Mouse (Mus musculus) heart, adult 2 months (tissue): ENCODE measurements around the gene Lrrd1. TPM values are rescaled to one million over a fixed set of nuclear protein-coding genes. Genes with fewer than 3 reads are reported as not detected.
"Not testable (repeated sequence)": the region's sequence is repeated elsewhere in the genome, so short reads cannot be mapped to it uniquely, and the experiment has no call there.

Experiments used
- DNase-seq, 2 experiments: peaks; one replicate each; pipeline ENCODE4 v3.0.0; 2021
- H3K27ac ChIP-seq: fragments of 200-600 bp; 2 replicates; pipeline ENCODE4 v1.8.1; 2022
- H3K27me3 ChIP-seq: fragments of 200-500 bp; 2 replicates; pipeline ENCODE4 v1.6.1; 2012; ENCODE audit warnings: mild to moderate bottlenecking, low read length, inconsistent platforms, mixed read lengths; ENCODE audit not compliant: control insufficient read depth, insufficient read depth
- H3K36me3 ChIP-seq: fragments of 200-500 bp; 2 replicates; pipeline ENCODE4 v1.6.1; 2012; ENCODE audit warnings: low read length, inconsistent platforms; ENCODE audit not compliant: control insufficient read depth, insufficient read depth
- H3K4me1 ChIP-seq: fragments of 200-500 bp; 2 replicates; pipeline ENCODE4 v1.6.1; 2011; ENCODE audit warnings: low read length; ENCODE audit not compliant: control insufficient read depth, insufficient read depth
- H3K4me3 ChIP-seq: fragments of 200-600 bp; 2 replicates; pipeline ENCODE4 v1.8.1; 2022
- H3K79me2 ChIP-seq: fragments of 200-500 bp; replicated peaks from 2 replicates; pipeline ENCODE4 v1.6.1; 2012; ENCODE audit warnings: mild to moderate bottlenecking, inconsistent platforms, low read length, moderate library complexity, mixed read lengths; ENCODE audit not compliant: control insufficient read depth, insufficient read depth
- H3K9ac ChIP-seq: fragments of 200-500 bp; 2 replicates; pipeline ENCODE4 v1.6.1; 2012; ENCODE audit warnings: low read depth, mild to moderate bottlenecking, control low read depth, inconsistent platforms, low read length, mixed read lengths
- CTCF ChIP-seq: fragments of 200-600 bp; IDR thresholded peaks from 2 replicates; pipeline ENCODE4 v1.8.1; 2022; ENCODE audit warnings: antibody characterized with exemption, mild to moderate bottlenecking, moderate library complexity
- EP300 ChIP-seq: fragments of 200-500 bp; IDR thresholded peaks from 2 replicates; pipeline ENCODE4 v1.6.1; 2011; ENCODE audit warnings: low read depth, low read length, control low read depth; ENCODE audit not compliant: insufficient read depth
- POLR2A ChIP-seq: fragments of 200-500 bp; IDR thresholded peaks from 2 replicates; pipeline ENCODE4 v1.6.1; 2011; ENCODE audit warnings: mild to moderate bottlenecking, low read depth, low read length, control low read depth; ENCODE audit not compliant: insufficient read depth
- WGBS: fragments of 180-500 bp; shearing (Covaris S2); methylation state at CpG from one replicate; pipeline ENCODE4 v1.1.7; 2018; 5-methylcytosine and 5-hydroxymethylcytosine counted together
- intact Hi-C: fragments of 180-260 bp; cut with DNase I; formaldehyde crosslinking; loops from one replicate; pipeline ENCODE4 v1.15.1; 2025
- long read RNA-seq: library from polyadenylated mRNA; stranded (forward); transcript quantifications from one replicate; pipeline ENCODE4 v2.0.0, GENCODE M21; 2021
- polyA plus RNA-seq: library from polyadenylated mRNA; depleted of rRNA; stranded (reverse); fragments of >200 nt; gene quantifications from 2 replicates; pipeline ENCODE4 v1.2.3, GENCODE M21; 2012; rRNA removed
- total RNA-seq, 2 experiments: library from RNA; stranded (reverse); gene quantifications; 2 replicates each; pipeline ENCODE4 v1.2.3; 2021

The Lrrd1 gene
- total RNA-seq (under 1 TPM in 1 of 2 experiments, not detected in 1; 0.07 TPM), polyA plus RNA-seq (0.06 and 0.09 TPM in 2 replicates)
- long read RNA-seq = 0 reads

DNA sequence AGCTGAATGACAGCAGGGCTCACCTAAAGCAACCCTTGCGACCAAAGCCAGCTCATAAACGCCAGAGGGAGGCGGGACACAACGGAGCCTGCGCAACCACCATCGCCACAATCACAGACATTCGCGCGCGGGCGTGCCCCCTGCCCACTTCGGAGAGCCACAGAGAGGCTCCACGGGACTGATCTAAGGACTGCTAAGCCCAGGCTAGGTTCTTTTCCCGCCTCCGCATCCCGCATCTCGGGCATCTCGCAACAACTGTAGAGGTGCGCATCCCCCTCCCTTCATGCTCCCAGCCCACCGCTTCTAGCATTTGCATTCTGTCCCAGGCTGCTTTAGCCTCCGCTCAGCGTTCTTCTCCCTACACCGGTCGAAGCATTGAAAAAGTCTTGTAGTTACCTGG lies at the start of gene Lrrd1:
Gene Lrrd1, plus strand, starts transcription at position 148 of the 400 bp plus-strand sequence.
- Histone ChIP-seq H3K79me2 (no peaks in the 10 kb centered on the region), H3K36me3 (no peaks in the 10 kb centered on the region; the same call in 1 of the 2 replicates), H3K27ac (no peak within 1 kb of the TSS), H3K4me3 (no peak within 1 kb of the TSS), H3K27me3 (no peaks in the 10 kb centered on the region), H3K4me1 (no peaks in the 10 kb centered on the region), H3K9ac (no peak within 1 kb of the TSS)
- WGBS = 15% methylated on average over 24 of the region's 24 CpGs
- TF ChIP-seq CTCF (no peak), EP300 (no peak), POLR2A (no peak)
- peak in 1 of 2 experiments; percentile 4 for DNase-seq
- intact Hi-C loops = no loop called here

DNA sequence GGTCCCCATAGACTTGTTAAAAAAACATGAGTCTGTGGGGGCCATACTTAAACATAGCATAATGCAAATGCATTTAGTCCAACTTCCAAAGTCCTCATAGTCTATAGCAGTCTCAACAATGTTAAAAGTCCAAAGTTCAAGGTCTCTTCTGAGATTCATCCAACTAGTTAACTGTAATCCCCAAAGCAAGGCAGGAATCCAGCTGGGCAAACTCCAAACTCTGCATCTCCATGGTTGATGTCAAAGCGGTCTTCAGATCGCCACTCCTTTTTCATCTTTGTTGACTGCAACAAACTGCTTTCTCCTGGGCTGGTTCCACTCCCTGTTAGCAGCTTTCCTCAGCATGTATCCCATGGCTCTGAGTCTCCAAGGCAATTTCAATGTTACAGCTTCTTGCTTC lies 47.9 kb upstream of the Lrrd1 start:
- H3K36me3 ChIP-seq, H3K27ac ChIP-seq, intact Hi-C loops, H3K4me3 ChIP-seq, DNase-seq, H3K4me1 ChIP-seq, H3K9ac ChIP-seq, H3K79me2 ChIP-seq, H3K27me3 ChIP-seq: not testable (repeated sequence)
- 88% methylated on average over 2 of the region's 2 CpGs for WGBS

DNA sequence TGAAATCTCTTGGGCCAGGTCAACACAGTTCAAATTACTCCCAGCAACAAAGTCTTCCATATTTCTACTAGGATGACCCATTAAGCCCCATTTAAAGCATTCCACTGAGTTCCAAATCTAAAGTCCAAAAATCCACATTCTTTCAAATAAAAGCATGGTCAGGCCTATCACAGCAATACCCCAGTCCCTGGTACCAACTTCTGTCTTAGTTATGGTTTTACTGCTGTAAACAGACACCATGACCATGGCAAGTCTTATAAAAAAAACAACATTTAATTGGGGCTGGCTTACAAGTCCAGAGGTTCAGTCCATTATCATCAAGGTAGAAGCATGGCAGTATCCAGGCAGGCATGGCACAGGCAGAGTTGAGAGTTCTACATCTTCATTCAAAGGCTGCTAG lies 46.3 kb upstream of the Lrrd1 start:
- H3K79me2 ChIP-seq, H3K27me3 ChIP-seq, H3K36me3 ChIP-seq, H3K4me3 ChIP-seq, intact Hi-C loops, H3K27ac ChIP-seq, H3K4me1 ChIP-seq, DNase-seq, H3K9ac ChIP-seq: not testable (repeated sequence)

DNA sequence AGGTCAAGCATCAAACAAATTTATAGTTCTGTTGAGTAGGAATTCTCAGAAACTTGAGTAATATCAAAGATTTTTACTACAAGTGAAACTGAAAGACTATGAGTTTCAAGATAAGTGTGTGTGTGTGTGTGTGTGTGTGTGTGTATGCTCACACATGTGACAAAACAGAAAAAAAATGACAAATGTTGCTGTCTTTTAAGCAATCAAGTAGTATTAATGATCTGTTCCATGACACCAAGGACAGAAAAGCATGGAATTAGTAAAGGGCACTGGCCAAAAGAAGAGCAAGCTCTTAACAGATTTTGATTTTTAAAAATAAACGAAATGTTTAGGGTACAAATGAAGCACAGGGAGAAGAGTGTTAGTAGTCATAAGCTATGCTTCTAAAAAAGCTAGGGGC lies 44.9 kb upstream of the Lrrd1 start:
- no peaks in the 10 kb centered on the region for H3K79me2 ChIP-seq
- no peak overlapping the region for H3K4me3 ChIP-seq
- DNase-seq = no peak
- H3K36me3 ChIP-seq = peaks cover 4% of the 10 kb centered on the region
- H3K27ac ChIP-seq = no peak overlapping the region
- peaks cover 2% of the 10 kb centered on the region; the same call in 1 of the 2 replicates for H3K4me1 ChIP-seq
- no peak overlapping the region for H3K9ac ChIP-seq
- TF ChIP-seq EP300 (no peak), POLR2A (no peak)
- H3K27me3 ChIP-seq = no peaks in the 10 kb centered on the region
- WGBS = 93% methylated on average over 1 of the region's 1 CpGs
- intact Hi-C loops = no loop called here

DNA sequence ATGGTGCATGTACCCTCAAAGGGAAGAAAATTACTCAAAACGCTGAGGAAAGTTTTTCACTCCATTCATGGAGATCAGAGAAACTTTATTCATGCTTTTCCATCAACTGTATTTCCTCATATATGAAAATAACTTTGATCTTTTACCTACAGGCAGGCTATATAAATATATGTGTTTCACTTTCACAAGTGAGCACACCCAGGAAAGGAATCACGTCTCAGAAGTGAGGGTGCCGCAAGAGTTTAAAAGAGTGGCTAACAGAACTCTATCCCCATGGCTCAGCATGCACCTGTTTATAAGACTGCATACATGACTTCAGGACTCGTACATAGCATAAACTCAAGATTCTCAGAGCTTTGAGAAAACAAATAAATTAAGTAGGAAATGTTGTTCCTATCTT lies 44.1 kb upstream of the Lrrd1 start:
- no peak overlapping the region for H3K4me3 ChIP-seq
- no peak for TF ChIP-seq CTCF
- no peak for TF ChIP-seq POLR2A
- TF ChIP-seq EP300 = no peak
- H3K79me2 ChIP-seq = no peaks in the 10 kb centered on the region
- peaks cover 2% of the 10 kb centered on the region; the same call in 1 of the 2 replicates for H3K4me1 ChIP-seq
- no peak overlapping the region for H3K27ac ChIP-seq
- H3K36me3 ChIP-seq = peaks cover 4% of the 10 kb centered on the region
- H3K27me3 ChIP-seq = no peaks in the 10 kb centered on the region
- intact Hi-C loops = no loop called here
- 67% methylated on average over 4 of the region's 4 CpGs for WGBS
- no peak for DNase-seq
- no peak overlapping the region for H3K9ac ChIP-seq

DNA sequence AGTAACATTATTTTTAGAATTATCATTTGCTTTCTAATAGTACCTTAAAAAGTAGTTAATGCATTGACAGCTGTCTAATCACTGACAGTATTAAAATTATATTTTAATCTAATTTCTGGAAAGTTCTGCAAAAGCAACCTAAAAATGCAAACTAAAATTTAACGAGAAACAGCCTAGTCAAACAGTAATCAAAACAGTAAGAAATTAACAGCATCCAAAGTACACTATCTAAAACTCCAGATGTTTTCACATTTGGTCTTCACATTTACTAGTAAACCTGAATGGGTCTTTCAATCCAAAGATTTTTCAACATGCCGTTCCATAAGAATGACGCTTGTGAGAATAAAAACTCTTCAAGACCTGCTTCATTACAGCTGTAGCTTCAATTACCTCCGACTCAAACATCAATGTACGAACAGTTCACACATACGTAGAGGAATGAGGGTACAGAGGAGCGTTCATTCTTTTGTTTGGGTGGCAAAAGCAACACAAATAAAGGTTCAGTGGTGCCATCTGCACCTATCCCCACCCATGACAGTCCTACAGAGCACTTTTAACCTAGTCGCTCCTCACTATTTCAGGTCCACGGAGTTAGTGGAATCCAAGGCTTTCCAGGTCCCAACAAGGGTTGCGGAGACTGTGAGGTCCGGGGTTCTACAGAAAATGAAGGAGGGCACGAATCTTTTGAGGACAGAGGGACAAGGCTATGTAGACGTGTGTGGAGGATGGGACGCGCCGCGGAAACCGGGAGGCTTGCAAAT lies 43.1 kb upstream of the Lrrd1 start:
- Histone ChIP-seq H3K9ac (peak overlapping the region; percentile 95), H3K27me3 (no peaks in the 10 kb centered on the region), H3K4me3 (peak overlapping the region; percentile 66), H3K36me3 (peaks cover 4% of the 10 kb centered on the region), H3K79me2 (no peaks in the 10 kb centered on the region), H3K4me1 (peaks cover 2% of the 10 kb centered on the region; the same call in 1 of the 2 replicates), H3K27ac (peak overlapping the region; percentile 74)
- no peak for TF ChIP-seq CTCF
- no peak for TF ChIP-seq POLR2A
- TF ChIP-seq EP300 = no peak
- DNase-seq = no peak
- intact Hi-C loops = loop anchor here (2.0 kb wide), 2 partner anchors 69 to 155 kb away; no protein-coding TSS in a partner anchor
- WGBS = 6% methylated on average over 18 of the region's 18 CpGs
